Mouse (Mus musculus) ES-Bruce4 (cell line): ENCODE results near the gene Smyd4. TPM values are rescaled to one million over a fixed set of nuclear protein-coding genes. Genes with fewer than 3 reads are reported as not detected.
"Not testable (repeated sequence)": the region's sequence is repeated elsewhere in the genome, so short reads cannot be mapped to it uniquely, and the experiment has no call there.

ENCODE experiments used
- H3K27ac ChIP-seq: 2 replicates; pipeline ENCODE4 v1.5.1; 2012; ENCODE audit warnings: low read length, inconsistent platforms; ENCODE audit not compliant: insufficient read depth
- H3K27me3 ChIP-seq: 2 replicates; pipeline ENCODE4 v1.6.1; 2012; ENCODE audit warnings: mild to moderate bottlenecking, low read length, inconsistent platforms; ENCODE audit not compliant: control insufficient read depth, poor library complexity, insufficient read depth, severe bottlenecking
- H3K36me3 ChIP-seq: 2 replicates; pipeline ENCODE4 v1.6.1; 2012; ENCODE audit warnings: inconsistent platforms, mild to moderate bottlenecking, low read length, moderate library complexity; ENCODE audit not compliant: control insufficient read depth, poor library complexity, insufficient read depth, severe bottlenecking
- H3K4me1 ChIP-seq: one replicate; pipeline ENCODE4 v1.8.1; 2011; ENCODE audit warnings: low read length; ENCODE audit not compliant: control insufficient read depth, insufficient read depth
- H3K4me3 ChIP-seq: 2 replicates; pipeline ENCODE4 v1.5.1; 2011; ENCODE audit warnings: low read depth, mild to moderate bottlenecking, low read length
- H3K9ac ChIP-seq: 2 replicates; pipeline ENCODE4 v1.6.1; 2012; ENCODE audit warnings: low read depth, mild to moderate bottlenecking, inconsistent platforms; ENCODE audit not compliant: poor library complexity, severe bottlenecking
- H3K9me3 ChIP-seq: replicated peaks from 2 replicates; pipeline ENCODE4 v1.6.1; 2012; ENCODE audit warnings: mild to moderate bottlenecking, low read length, inconsistent platforms; ENCODE audit not compliant: control insufficient read depth, poor library complexity, insufficient read depth, severe bottlenecking
- CTCF ChIP-seq: IDR thresholded peaks from one replicate; pipeline ENCODE4 v1.8.1; 2011; ENCODE audit warnings: low read depth, low read length
- EP300 ChIP-seq: IDR thresholded peaks from 2 replicates; pipeline ENCODE4 v1.6.1; 2011; ENCODE audit warnings: low read depth, low read length; ENCODE audit not compliant: insufficient read depth
- POLR2A ChIP-seq: IDR thresholded peaks from one replicate; pipeline ENCODE4 v1.8.1; 2011; ENCODE audit warnings: low read length; ENCODE audit not compliant: insufficient read depth
- polyA plus RNA-seq: library from polyadenylated mRNA; stranded (reverse); fragments of >200 nt; gene quantifications from 2 replicates; pipeline ENCODE4 v1.2.4, GENCODE M21; 2011; ENCODE audit warnings: low read depth; ENCODE audit not compliant: missing spikeins, insufficient read depth, insufficient read length

The Smyd4 gene
- polyA plus RNA-seq, 1 experiment = 11.2 TPM

GRCm38 (mm10) chr11:75347596-75347995 is 637 bp upstream of the Smyd4 start:
- H3K36me3 ChIP-seq = peaks cover 3% of the 10 kb centered on the region; the same call in 1 of the 2 replicates
- no peaks in the 10 kb centered on the region for H3K9me3 ChIP-seq
- H3K27ac ChIP-seq = no peak overlapping the region
- H3K27me3 ChIP-seq = no peaks in the 10 kb centered on the region
- no peaks in the 10 kb centered on the region for H3K4me1 ChIP-seq
- peak overlapping the region; percentile 86 for H3K4me3 ChIP-seq
- no peak for TF ChIP-seq POLR2A
- TF ChIP-seq CTCF = no peak
- TF ChIP-seq EP300 = no peak
- peak overlapping the region; percentile 86 for H3K9ac ChIP-seq

- peak overlapping the region; percentile 74 for H3K4me3 ChIP-seq
- no peaks in the 10 kb centered on the region for H3K27me3 ChIP-seq
- H3K27ac ChIP-seq = peak overlapping the region; percentile 55
- no peaks in the 10 kb centered on the region for H3K4me1 ChIP-seq
- no peaks in the 10 kb centered on the region for H3K9me3 ChIP-seq
- H3K9ac ChIP-seq = peak overlapping the region; percentile 61
- TF ChIP-seq EP300 (no peak), POLR2A (no peak), CTCF (no peak)
- H3K36me3 ChIP-seq = peaks cover 7% of the 10 kb centered on the region
Observed at GRCm38 (mm10) chr11:75348890-75349261, 643 bp downstream of the Smyd4 start.

- H3K4me3 ChIP-seq = no peak overlapping the region
- H3K27ac ChIP-seq = 0 out of 2 replicates have a peak overlapping the region, but pooled peaks have one; percentile 38
- H3K9me3 ChIP-seq = no peaks in the 10 kb centered on the region
- TF ChIP-seq POLR2A (no peak), EP300 (no peak), CTCF (no peak)
- H3K4me1 ChIP-seq = no peaks in the 10 kb centered on the region
- no peak overlapping the region for H3K9ac ChIP-seq
- no peaks in the 10 kb centered on the region for H3K27me3 ChIP-seq
- H3K36me3 ChIP-seq = peaks cover 5% of the 10 kb centered on the region; the same call in 1 of the 2 replicates
Observed at GRCm38 (mm10) chr11:75351225-75351624, 3.0 kb downstream of the Smyd4 start.

- Histone ChIP-seq H3K27me3 (no peaks in the 10 kb centered on the region), H3K9me3 (no peaks in the 10 kb centered on the region), H3K36me3 (peaks cover 6% of the 10 kb centered on the region; the same call in 1 of the 2 replicates), H3K4me3 (no peak overlapping the region), H3K9ac (no peak overlapping the region), H3K4me1 (no peaks in the 10 kb centered on the region), H3K27ac (no peak overlapping the region)
- TF ChIP-seq POLR2A = no peak
- TF ChIP-seq CTCF = no peak
- TF ChIP-seq EP300 = no peak
Observed at GRCm38 (mm10) chr11:75355475-75355874, 7.2 kb downstream of the Smyd4 start.

GRCm38 (mm10) chr11:75377125-75377524 is 28.9 kb downstream of the Smyd4 start:
- Histone ChIP-seq H3K27me3 (no peaks in the 10 kb centered on the region), H3K9me3 (peaks cover under 1% of the 10 kb centered on the region; the same call in 1 of the 2 replicates), H3K4me1 (no peaks in the 10 kb centered on the region), H3K9ac (no peak overlapping the region), H3K4me3 (no peak overlapping the region), H3K27ac (no peak overlapping the region), H3K36me3 (no peaks in the 10 kb centered on the region)
- TF ChIP-seq EP300 (no peak), CTCF (no peak), POLR2A (no peak)

GRCm38 (mm10) chr11:75378786-75379185 is 30.6 kb downstream of the Smyd4 start:
- not testable (repeated sequence) for H3K27ac ChIP-seq, H3K9me3 ChIP-seq, H3K4me3 ChIP-seq, H3K4me1 ChIP-seq, H3K27me3 ChIP-seq, H3K36me3 ChIP-seq, H3K9ac ChIP-seq

DNA sequence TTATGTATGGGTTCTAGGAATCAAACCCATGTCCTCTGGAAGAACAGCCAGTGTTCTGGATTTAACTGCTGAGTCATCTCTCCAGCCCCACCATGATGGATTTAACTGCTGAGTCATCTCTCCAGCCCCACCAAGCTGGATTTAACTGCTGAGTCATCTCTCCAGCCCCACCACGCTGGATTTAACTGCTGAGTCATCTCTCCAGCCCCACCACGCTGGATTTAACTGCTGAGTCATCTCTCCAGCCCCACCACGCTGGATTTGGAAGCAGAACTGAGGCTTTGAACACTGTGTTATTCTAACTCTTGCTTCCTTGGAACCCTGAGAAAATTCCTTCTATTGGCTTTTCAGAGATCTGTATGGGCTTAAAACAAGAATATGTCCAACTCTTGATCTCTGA is 35.3 kb downstream of the Smyd4 start:
- H3K27me3 ChIP-seq, H3K4me1 ChIP-seq, H3K36me3 ChIP-seq, H3K4me3 ChIP-seq, H3K9me3 ChIP-seq, H3K9ac ChIP-seq: not testable (repeated sequence)
- H3K27ac ChIP-seq = peak overlapping the region; percentile 99
